Mouse (Mus musculus) megakaryocyte, adult 5-6 weeks (primary cell): ENCODE results near the gene Ace. TPM values are rescaled to one million over a fixed set of nuclear protein-coding genes. Genes with fewer than 3 reads are reported as not detected.

Experiments
- ATAC-seq: 2 replicates; pipeline ENCODE4 v1.8.0; 2016; ENCODE audit warnings: mild to moderate bottlenecking, inconsistent platforms; ENCODE audit not compliant: poor library complexity, severe bottlenecking
- total RNA-seq, 2 experiments: library from RNA; stranded (forward) in 1 of 2; stranded (reverse) in 1 of 2; fragments of 153-499, 151-499 nt in 1 of 2; fragments of 221-1000, 200-1000 nt in 1 of 2; gene quantifications; 2 replicates each; pipeline versions ENCODE4 v1.2.3 to v1.2.4; 2015 to 2017

The Ace gene
- total RNA-seq, 2 experiments from 2014 or later, result 3.2 to 7.3 TPM

DNA sequence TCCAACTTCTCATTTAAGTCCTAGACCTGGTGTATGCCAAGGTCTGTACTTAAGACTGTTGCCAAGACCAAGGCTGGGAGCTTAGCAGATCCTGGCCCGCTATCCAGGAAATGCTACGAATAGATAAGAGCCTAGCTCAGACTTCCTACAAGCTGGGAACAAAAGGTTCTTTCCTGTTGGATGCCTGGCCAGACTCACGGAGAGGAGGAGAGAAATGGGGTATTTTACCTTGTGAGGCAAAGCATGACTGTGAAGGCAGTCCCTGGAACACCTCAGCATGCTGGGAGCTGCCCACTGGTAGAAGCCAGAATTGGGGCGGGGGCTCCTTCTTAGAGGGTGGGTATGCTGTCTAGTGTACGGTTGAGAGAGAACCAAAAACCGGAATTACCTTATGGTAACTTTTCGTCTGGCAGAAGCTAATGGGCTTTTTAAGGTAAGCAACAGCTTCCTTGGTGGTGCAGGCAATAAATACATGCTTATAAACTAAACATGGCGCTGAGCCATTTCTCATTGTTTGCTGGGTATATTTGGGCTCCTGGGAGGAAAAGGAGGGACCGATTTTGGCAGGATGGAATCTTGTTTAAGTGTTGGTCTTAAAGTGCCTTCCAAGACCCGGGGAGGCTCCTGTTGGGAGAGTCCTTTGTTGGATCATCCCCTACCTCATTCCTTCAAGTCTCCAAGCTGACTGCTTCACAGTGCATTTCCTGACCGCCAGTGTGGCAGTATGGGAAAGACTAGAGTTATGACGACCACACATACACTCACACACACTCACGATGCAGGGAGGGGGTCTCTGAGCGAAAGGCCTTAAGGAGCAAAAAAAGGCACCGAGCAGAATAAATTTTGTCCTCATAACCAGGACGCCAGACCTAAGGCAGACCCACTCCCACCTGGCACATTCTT lies 22.7 kb upstream of the Ace start:
- no peak for ATAC-seq

DNA sequence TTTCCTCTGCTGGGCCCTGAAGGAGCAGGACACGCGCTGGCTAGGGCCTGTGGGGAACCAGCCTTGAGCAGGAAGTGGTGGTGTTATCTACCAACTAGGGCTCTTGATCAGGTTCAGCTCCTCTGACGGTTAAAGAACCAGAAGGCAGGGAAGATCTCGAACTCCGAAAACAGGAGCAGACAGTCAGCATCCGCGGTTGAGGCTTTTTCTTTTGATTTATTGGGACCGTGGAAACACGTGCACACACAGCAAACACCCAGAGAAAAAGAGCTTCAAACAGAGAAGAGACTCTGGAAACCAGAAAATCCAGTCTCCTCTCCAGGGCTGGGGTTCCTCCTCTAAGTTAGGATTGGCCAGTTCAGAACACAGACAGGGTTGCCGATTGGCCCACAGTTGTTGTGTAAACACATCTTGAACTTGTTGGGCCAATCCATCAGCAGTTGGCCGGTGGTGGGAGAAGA lies 21.0 kb upstream of the Ace start:
- ATAC-seq, result peak; percentile 45; the same call in 1 of the 2 replicates

DNA sequence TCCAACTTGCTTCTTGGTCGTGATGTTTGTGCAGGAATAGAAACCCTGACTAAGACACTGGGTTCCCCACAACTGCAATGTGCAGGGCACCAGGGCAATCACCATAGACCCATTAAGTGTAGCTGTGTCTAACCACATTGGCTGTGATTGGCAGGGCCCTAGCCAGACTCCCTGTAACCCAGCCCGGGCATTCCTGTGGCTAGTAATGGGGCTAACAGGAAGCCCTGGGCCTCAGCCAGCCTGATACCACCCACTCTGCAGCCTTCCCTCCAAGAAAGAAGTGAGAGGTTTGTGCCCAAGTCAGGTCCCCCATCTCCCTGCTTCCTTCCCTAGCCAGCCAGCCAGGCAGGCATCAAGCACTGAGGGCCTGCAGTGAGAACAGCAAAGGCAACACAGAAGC lies 19.5 kb upstream of the Ace start:
- ATAC-seq, result no peak

DNA sequence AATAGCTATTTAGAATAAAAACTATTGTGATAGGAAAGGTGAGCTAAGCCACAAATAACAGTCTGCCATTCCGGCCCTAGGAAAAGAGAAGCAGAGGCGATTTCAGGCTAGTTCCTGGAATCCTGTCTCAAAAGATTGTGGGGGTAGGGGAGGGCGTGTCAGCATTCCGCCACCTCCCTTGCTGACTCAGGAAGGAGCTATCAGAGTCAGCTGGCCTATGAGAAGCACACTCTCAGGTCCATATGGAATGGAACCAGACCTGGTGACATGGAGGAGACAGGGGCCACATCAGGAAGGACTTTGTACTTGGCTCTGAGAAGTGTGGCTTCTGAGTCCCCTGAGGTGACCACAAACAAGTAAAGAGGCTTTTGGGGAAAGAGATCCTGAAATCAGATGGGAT lies 17.2 kb upstream of the Ace start:
- no peak for ATAC-seq

DNA sequence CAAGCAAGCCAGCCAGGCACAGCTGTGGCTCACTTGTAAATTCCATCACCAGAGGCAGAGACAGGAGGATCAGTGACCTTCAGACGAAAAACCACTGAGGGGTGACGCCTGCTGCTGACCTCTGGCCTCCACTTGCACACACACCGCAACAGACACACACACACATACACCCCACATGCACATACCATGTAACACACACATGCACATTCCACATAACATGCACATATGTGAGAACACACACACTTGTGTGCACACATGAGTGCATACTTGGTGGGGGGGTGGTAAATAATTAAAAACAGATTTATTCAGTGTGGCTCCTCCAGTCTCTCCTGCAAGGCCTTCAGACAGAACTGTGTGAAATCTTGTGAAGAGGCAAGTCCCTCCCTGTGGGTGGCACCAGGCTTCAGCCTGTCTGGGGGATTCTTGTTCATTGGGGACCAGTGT lies 16.1 kb upstream of the Ace start:
- no peak for ATAC-seq

DNA sequence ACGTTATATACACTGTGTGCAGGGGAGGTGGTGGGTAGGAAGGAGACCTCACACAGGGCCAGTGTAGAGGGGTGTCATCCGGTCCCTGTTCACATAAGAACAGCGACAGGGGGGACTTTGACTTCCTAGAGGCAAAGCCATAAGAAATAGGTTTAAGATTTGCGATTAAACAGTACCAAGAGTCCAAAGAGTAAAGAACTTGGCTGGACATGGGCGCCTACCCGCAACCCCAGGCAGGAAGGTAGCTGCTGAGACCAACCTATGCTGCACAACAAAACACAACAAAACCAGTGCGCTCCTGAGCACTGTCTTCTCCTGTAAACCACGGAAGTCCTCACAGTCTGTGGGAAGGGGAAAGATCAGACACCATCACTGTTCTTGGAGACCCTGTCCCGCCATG lies 15.6 kb upstream of the Ace start:
- no peak for ATAC-seq

DNA sequence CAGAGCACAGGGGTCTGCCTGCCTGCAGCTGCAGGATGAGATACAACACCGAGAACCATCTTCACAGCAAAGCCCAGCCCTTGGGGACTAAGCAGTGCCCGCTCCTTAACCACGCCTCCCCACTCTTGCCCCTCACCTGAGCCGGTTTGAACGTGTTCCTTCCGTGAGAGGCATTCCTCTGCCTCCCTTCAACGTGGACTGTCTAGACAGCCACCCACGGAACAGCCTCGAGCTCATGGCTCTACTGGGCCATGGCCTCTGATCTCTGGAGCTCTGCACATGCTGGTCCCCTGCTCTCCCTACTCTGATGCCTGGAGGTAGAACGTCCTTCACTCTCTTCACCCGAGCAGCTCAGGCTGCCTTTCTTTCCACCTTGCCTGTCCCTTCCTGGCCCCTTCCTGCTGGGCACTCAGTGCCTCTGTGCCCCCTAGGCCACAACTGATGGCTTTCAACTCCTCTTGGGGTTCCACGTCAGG lies 14.8 kb upstream of the Ace start, which contains the start of gene Cyb561:
Gene Cyb561 (minus strand): TSS at position 426 of the 476 bp plus-strand sequence.
- ATAC-seq, result no peak

DNA sequence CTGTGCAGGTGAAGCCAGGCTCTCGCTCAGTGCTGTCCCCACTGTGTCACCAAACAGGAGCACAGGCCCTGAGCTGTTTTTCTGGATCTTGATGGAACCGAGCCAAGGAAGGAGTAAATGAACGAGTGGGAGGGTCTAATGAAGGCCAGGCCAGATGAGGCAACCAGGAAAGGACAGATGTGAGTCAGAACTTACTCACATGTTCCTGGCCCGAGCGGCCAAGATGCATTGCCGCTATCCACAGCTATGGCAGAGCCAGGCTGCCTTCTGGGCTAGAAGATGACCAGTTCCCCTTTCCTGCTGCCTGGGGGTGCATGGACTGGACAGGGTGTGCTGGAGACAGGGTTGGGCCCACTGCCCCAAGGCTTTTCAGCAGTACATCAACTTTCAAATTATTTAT lies 14.3 kb upstream of the Ace start:
- ATAC-seq, result peak; percentile 40

DNA sequence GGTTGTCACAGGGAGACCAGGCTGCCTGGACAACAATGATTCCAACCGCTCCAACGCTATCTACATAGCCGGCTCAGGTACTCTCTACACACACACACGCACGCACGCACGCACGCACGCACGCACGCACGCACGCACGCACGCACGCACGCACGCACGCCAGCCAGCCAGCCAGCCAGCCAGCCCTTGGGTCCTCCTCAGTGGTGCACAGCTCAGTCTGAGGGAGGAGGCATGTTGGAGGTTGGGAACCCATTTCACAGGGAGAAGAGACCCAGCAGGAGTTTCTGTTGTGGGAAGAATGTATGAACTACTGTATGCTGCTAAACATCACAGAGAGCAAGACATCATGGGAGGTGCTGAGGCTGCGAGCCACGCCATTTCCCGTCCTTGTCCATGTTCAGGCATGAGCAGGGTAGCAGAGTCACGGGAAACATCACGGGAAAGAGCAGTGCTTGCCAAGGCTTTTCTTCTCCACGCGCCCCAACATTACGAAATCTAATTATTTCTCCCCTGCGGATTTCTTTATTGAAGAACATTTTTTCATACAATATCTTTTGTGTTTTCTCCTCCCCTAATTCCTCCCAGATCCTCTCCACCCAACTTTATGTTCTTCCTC lies 11.8 kb upstream of the Ace start:
- ATAC-seq, result no peak

DNA sequence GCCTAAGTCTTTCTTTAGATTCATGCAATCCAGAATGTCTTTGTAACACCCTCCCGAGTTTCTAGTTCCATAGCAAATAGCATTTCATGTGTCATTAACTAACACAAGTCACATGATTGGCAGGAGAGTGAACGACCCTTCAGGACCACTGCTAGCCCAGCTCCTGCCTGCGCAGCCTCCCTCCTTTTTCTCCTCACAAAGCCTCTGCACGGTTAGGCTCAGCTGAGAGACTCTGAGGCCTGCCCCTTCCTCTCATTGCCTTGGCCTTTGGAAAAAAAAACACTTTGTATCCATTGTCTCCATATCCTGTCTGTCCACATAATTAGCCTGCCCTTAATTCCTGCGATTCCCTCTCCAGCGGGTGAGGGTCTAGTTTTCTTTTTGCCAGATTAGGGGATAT lies 10.2 kb upstream of the Ace start:
- ATAC-seq, result no peak

DNA sequence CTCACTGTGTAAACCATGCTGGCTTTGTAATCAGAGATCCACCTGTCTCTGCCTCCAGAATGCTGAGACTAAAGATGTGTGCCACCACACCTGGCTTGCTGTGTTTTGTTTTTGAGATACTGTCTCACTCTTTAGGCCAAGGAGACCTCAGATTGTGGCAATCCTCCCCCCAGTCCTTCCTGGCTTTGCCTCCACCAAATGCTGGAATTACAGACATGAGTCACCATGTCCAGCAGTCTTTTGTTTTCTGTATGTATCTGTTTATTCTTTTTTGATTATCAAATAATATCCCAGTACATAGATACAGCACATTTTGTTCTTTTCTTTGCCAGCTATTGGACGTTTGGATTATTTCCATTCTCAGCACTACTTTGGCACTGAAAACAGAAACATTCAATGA lies 9.2 kb upstream of the Ace start:
- ATAC-seq, result no peak

DNA sequence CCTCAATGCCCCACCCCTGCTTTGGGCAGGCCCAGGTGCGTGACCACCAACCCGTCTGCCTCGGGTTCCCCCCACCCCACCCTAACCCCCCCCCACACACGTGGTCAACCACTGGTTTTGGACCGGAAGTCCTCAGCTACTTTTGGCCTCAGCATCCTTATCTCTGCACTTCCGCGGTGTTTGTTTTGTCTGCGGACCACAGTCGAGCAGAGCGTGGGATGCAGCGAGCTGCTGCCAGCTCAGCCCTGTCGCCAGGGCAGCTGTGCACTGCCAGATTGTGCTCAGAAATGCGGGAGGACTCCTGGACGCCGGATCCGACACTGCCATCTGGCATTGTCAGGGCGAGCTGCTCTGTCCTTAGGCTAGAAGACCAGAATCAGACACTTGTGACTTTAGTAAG lies 8.4 kb upstream of the Ace start:
- peak; percentile 30; the same call in 1 of the 2 replicates for ATAC-seq

DNA sequence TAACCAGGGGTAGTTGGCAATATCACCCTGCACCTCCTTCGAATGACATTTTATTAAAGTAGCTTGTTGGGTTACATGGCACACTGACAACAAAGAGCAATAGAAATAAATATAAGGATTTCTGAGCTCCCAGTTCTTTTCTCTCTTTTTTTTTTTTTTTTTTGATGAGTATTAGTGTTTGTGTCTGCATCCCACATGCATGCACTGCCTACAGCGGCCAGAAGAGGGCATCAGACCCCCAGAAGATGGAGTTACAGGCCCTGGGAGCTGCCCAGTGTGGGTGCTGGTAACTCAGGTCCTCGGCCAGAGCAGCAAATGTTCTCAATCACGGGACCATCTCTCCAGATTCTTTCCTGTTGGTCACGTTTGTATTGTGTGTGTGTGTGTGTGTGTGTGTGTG lies 3.1 kb upstream of the Ace start:
- no peak for ATAC-seq

DNA sequence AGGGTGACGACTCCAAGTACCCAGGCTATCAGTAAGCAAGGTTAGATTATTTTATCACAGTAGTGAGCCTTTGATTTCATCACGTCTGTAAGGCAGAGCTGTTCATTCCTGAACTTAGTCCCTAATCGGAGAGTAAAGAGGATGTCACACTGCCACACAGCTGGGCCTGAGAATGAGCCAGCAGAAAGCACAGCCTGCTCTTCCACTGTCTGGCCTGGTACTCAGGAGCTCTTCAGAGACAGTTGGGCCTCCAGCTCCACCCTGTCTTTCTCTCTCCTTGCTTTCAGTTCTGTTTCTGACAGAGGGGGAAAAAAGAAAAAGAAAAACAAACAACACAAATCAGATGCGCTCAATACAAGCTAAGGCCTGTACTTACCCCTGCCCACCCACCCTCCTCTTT lies 1.5 kb upstream of the Ace start:
- ATAC-seq, result peak; percentile 55; the same call in 1 of the 2 replicates

DNA sequence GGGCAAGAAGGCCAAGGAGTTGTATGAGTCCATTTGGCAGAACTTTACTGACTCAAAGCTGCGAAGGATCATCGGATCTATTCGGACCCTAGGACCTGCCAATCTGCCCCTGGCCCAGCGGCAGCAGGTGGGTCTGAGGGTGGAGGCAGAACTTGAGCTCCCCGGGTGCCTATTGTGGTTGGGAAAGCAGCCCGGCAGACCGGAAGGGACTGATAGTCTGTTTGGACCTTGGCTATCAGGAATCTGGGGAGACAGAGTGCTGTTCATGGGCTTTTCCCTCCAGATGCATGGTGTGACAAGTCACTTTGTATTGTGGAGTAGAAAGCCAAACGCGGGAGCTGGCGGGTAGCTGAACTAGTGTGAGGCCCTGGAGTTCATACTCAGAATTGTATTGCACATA lies 1.2 kb downstream of the Ace start:
- no peak for ATAC-seq

DNA sequence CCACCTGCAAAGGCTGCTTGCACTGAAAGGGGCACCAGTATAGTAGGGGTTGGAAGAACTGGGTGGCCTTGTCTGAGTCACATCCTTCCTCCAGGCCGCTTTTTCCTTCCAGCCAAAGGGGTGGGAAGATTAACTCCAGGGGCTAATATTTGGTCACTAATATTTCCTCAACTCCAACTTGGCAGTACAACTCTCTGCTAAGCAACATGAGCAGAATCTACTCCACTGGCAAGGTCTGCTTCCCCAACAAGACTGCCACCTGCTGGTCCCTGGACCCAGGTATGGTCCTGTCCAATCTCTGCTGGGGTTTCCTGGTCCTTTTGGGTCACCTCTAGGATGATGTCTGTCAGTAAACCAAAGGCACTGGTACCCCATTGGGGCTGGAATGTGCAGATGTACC lies 1.8 kb downstream of the Ace start:
- ATAC-seq, result no peak

DNA sequence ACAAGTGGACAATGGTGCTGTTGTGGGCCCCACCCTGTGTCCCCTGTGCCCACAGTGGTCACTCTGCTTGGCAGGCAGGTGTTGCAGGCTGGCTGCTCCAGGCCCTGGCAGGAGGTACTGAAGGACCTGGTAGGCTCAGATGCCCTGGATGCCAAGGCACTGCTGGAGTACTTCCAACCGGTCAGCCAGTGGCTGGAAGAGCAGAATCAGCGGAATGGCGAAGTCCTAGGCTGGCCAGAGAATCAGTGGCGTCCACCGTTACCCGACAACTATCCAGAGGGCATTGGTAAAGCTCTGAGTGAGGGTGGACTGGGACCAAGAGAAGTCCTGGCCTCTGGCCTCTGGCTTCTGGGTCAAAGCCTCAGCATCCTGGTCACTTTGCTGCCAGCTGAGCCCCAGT lies 6.8 kb downstream of the Ace start:
- no peak for ATAC-seq

DNA sequence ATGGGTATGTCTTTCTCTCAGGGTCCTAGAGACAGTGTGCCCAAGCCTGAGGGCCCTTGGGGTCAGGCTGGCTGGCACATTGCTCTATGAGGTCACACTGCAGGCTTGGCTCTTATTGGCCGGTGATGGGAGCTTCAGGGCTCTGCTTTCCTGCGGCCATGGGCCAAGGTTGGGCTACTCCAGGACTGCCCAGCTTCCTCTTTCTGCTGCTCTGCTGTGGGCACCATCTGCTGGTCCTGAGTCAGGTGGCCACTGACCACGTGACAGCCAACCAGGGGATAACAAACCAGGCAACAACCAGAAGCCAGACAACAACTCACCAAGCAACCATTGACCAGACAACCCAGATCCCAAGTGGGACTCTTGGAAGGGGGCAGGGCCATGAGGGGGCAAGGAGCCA lies 7.3 kb downstream of the Ace start:
- peak; percentile 58 for ATAC-seq

DNA sequence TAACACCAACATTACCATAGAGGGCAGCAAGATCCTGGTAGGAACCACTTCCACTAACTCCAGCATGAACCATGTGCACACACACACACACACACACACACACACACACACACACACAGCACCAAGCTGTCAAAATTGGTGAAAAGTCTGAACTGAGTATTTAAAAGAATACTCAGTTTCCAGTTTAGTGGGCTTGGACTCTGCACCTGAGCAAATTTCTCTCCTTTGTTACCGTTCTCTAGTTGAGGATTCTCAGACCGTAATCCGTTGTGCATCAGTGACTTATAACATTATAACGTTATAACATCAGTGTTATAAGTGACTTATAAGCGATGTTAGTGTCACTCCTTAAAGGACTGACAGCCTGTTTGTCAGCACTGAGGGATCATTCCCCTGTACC lies 7.9 kb downstream of the Ace start:
- no peak for ATAC-seq

DNA sequence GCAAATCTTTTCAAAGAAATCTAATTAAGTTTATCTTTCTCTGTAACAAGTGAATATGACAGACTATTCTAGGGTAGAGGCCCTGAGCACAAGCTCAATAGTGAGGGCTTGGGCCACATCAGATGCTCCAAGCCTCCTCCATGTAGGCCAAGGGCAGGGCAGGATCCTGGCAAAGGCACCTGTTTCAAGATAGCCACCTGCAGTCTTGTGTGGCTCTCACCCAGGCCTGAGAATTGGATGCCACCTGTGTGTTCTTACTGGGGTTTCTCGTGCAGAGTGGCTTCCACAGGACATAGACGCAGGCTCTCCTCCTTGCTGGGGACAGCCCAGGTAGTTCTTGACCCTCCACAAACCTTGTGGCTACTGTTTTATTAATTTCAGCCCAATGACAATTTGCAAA lies 10.5 kb downstream of the Ace start:
- ATAC-seq, result no peak

DNA sequence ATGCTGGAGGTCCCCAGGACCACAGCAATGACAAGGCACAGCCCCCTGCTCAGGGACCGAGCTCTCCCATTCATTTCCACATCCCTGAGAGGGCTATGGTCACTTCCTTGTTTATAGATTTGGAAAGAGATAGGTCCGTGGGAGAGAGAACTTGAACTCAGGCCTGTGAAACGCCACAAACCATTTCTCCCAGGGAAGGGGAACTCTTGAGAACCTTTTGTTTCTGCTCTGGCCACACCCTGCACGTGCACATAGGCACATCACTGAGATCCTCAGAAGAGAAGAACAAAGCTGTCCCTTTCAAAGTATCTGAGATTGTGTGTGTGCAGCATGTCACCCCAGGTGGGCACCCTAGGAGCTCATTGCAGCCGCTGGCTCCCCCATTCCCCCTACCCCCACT lies 10.9 kb downstream of the Ace start:
- ATAC-seq, result peak; percentile 53; the same call in 1 of the 2 replicates

DNA sequence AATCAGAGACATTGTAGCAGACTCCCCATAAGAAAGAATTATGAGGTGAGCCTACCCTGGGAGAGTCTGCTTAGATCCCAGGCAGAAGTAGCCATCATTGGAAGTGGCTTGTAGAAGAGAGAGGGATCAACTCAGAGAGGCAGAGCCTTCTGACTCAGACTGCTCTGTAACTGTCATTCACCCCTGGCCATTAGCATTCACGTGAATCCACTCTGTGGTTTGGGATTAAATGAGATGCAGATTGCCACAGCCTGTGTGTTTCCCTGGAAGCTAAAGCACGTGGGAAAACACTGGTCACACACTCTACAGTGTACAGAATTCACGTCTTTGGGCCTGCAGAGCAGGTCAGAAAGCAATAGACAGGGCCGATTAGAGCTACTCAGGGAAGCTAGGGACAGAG lies 16.7 kb downstream of the Ace start:
- ATAC-seq, result no peak
